Comparison of ENCODE assay signal across 7 mouse cellular contexts in the genomic region with DNA sequence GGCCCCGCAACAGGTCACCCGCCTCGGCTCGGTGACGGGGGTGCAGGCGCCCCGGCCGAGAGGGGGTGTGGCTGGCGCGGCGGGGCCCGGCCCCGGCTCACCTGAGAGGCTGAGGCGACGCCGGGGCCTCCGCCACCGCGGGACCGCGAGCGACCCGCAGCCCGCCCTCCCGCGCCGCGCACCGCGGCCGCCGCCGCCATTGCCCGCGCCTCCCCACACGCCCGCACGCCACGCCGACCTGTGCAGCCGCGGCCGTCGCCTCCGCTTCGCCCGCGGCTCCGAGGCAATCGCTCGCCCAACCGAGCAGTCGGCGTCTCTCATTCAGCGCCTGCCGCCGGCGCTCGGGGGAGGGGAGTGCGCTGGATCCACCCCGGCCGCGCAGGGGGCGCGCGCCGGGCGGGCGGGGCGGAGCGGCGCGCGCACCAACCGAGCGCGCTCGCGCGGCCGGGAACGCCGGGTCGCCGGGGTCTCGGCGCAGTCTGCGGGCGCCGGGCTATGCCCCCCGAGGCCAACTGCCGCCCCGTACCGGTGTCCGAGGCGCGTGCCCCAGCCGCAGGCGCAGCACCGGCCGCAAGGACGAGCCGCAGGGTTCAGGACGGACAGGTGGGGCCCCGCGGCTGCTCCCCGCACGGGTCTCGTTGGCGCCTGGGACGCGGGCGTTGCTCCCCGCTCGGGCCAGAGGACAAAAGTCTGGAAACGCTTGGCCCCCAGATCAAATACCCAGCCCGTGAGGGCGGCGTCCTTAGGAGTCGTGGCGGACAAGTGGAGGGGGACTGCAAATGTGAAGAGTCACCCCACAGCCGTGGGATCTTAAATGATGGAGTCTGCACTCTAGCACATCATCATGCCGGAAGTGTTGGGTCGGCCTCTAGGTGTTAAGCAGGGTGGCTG. TPM values are rescaled to one million over a fixed set of nuclear protein-coding genes. Genes with fewer than 3 reads are reported as not detected.
DNase-seq lines count a peak whose midpoint lies in the region; ATAC-seq lines count a peak whose summit lies in the region.

Gene Ralgps2, minus strand, starts transcription at position 376 of the 891 bp plus-strand sequence.

- H3K4me3 ChIP-seq in intestine, embryonic 16.5 days (ENCODE audit: low read length), result peak within 1 kb of the TSS; percentile 77
- H3K4me3 ChIP-seq in midbrain, embryonic 10.5 days, result peak within 1 kb of the TSS; percentile 97

- H3K4me2 ChIP-seq in intestine, embryonic 16.5 days (ENCODE audit: low read depth, low read length), result peak within 1 kb of the TSS; percentile 93

- intact Hi-C loops in gastrocnemius, postnatal 36 days (cut with DNase I), result no loop called here
- intact Hi-C loops in left cerebral cortex, postnatal 4 days (cut with DNase I), result no loop called here

- peak within 1 kb of the TSS; percentile 82 for H3K9ac ChIP-seq in intestine, embryonic 16.5 days (ENCODE audit: low read depth, low read length)

- H3K9me3 ChIP-seq in intestine, embryonic 16.5 days (ENCODE audit: control insufficient read depth, low read length), result no peaks in the 10 kb centered on the region
- no peaks in the 10 kb centered on the region for H3K9me3 ChIP-seq in midbrain, embryonic 10.5 days (replicated peaks)

- H3K27ac ChIP-seq in intestine, embryonic 16.5 days (ENCODE audit: low read length), result peak within 1 kb of the TSS; percentile 60
- H3K27ac ChIP-seq in midbrain, embryonic 10.5 days (replicated peaks), result peak within 1 kb of the TSS; percentile 98

- peak; percentile 90 for ATAC-seq in intestine, embryonic 16.5 days

- peaks cover 6% of the 10 kb centered on the region; the same call in 1 of the 2 replicates for H3K4me1 ChIP-seq in intestine, embryonic 16.5 days (ENCODE audit: control insufficient read depth, insufficient read depth, low read length)
- H3K4me1 ChIP-seq in midbrain, embryonic 10.5 days, result peaks cover 33% of the 10 kb centered on the region

- H3K36me3 ChIP-seq in intestine, embryonic 16.5 days (ENCODE audit: control insufficient read depth, insufficient read depth, low read length), result no peaks in the 10 kb centered on the region
- H3K36me3 ChIP-seq in midbrain, embryonic 10.5 days, result peaks cover 3% of the 10 kb centered on the region; the same call in 1 of the 2 replicates

- H3K27me3 ChIP-seq in intestine, embryonic 16.5 days (replicated peaks; ENCODE audit: control insufficient read depth, insufficient read depth, low read length), result no peaks in the 10 kb centered on the region
- H3K27me3 ChIP-seq in midbrain, embryonic 10.5 days (ENCODE audit: low read depth, poor library complexity, severe bottlenecking), result no peaks in the 10 kb centered on the region

- DNase-seq in adrenal gland, adult (ENCODE audit: inconsistent age in 2 of 2, low spot score in 1 of 2), result peak; percentile 71 to 90
- peak; percentile 65 to 67 for DNase-seq in cerebellum, postnatal 36 days
- peak; percentile 15 to 20 for DNase-seq in gastrocnemius, postnatal 36 days
- DNase-seq in left cerebral cortex, postnatal 4 days, result peak; percentile 58
- peak; percentile 79 for DNase-seq in midbrain, embryonic 10.5 days (ENCODE audit: low spot score)
- peak; percentile 70 for DNase-seq in right cerebral cortex, postnatal 4 days

- WGBS in intestine, embryonic 16.5 days, result under 1% methylated on average over 110 of the region's 124 CpGs
- under 1% methylated on average over 109 of the region's 124 CpGs for WGBS in midbrain, embryonic 10.5 days

RNA-seq across cellular contexts. Expression of gene Ralgps2, which starts in this region (rescaled TPM):
- 1 to 10 TPM; 1.3 to 2.9 TPM for total RNA-seq in gastrocnemius, postnatal 36 days (2021)
- polyA plus RNA-seq in intestine, embryonic 16.5 days (2015; fragmentation: Nextera tagmentation; extraction: Ambion mirVana), result 24.1 and 30.6 TPM in 2 replicates
- total RNA-seq in left cerebral cortex, postnatal 4 days (2021), result 10 to 100 TPM; 82.8 to 98.0 TPM
- 92.8 and 96.8 TPM in 2 replicates for polyA plus RNA-seq in midbrain, embryonic 10.5 days (2016; fragmentation: Nextera tagmentation; extraction: Ambion mirVana)

Comparison
In these comparisons a context has a peak if more than half of its experiments do, and no peak if none do; other contexts are left out.
1. Peak in every context shown above with its lines: DNase-seq, ATAC-seq, H3K4me3 ChIP-seq and H3K27ac ChIP-seq.
2. RNA of gene Ralgps2 (total RNA-seq): 82.8 to 98.0 TPM in left cerebral cortex, postnatal 4 days; 1.3 to 2.9 TPM in gastrocnemius, postnatal 36 days; every median in the first group is over 10 times any median in the second.
3. DNase-seq: peak in every context shown above with its lines; median percentile 80 in adrenal gland, adult; 79 in midbrain, embryonic 10.5 days; 70 in right cerebral cortex, postnatal 4 days; 66 in cerebellum, postnatal 36 days; 58 in left cerebral cortex, postnatal 4 days; 18 in gastrocnemius, postnatal 36 days.